Mouse (Mus musculus): ENCODE data around the gene Ganc. TPM values are rescaled to one million over a fixed set of nuclear protein-coding genes. Genes with fewer than 3 reads are reported as not detected.

Gene Ganc
- polyA plus RNA-seq, 1 experiment from 2014 or later, result 13.7 TPM

- Histone ChIP-seq H3K27me3 (ENCODE audit: insufficient read depth, low read length) (no peaks in the 10 kb centered on the region), H3K4me2 (ENCODE audit: low read length) (no peak overlapping the region), H3K4me1 (replicated peaks; ENCODE audit: insufficient read depth, low read length) (0 out of 2 replicates have a peak, but pooled peaks cover 4% of the 10 kb centered on the region), H3K9ac (ENCODE audit: low read depth, low read length) (no peak overlapping the region), H3K9me3 (replicated peaks; ENCODE audit: low read length) (no peaks in the 10 kb centered on the region), H3K36me3 (ENCODE audit: insufficient read depth, low read length) (peaks cover 7% of the 10 kb centered on the region; the same call in 1 of the 2 replicates), H3K27ac (no peak overlapping the region), H3K4me3 (replicated peaks; ENCODE audit: low read depth, low read length) (no peak overlapping the region)
- TF ChIP-seq CTCF (IDR thresholded peaks at IDR 0.05; ENCODE audit: low read depth), result no peak
- WGBS, result 57% methylated on average over 13 of the region's 13 CpGs
- no peak for ATAC-seq (replicated peaks; ENCODE audit: low FRiP score, low read depth)
- DNase-seq (ENCODE audit: low spot score), result no peak
These were observed 98.4 kb downstream of the Ganc start for GRCm38 (mm10) chr2:120501931-120502604.

- H3K36me3 ChIP-seq (ENCODE audit: insufficient read depth, low read length), result peaks cover 7% of the 10 kb centered on the region; the same call in 1 of the 2 replicates
- H3K4me1 ChIP-seq (replicated peaks; ENCODE audit: insufficient read depth, low read length), result 0 out of 2 replicates have a peak, but pooled peaks cover 4% of the 10 kb centered on the region
- no peak overlapping the region for H3K27ac ChIP-seq
- no peak overlapping the region for H3K9ac ChIP-seq (ENCODE audit: low read depth, low read length)
- H3K4me2 ChIP-seq (ENCODE audit: low read length), result no peak overlapping the region
- WGBS, result 58% methylated on average over 3 of the region's 3 CpGs
- TF ChIP-seq CTCF (IDR thresholded peaks at IDR 0.05; ENCODE audit: low read depth), result no peak
- no peaks in the 10 kb centered on the region for H3K27me3 ChIP-seq (ENCODE audit: insufficient read depth, low read length)
- H3K4me3 ChIP-seq (replicated peaks; ENCODE audit: low read depth, low read length), result no peak overlapping the region
- H3K9me3 ChIP-seq (replicated peaks; ENCODE audit: low read length), result no peaks in the 10 kb centered on the region
- ATAC-seq (replicated peaks; ENCODE audit: low FRiP score, low read depth), result no peak
- DNase-seq (ENCODE audit: low spot score), result no peak
These were observed 98.9 kb downstream of the Ganc start for GRCm38 (mm10) chr2:120502605-120502990.

GRCm38 (mm10) chr2:120503094-120503493, 99.4 kb downstream of the Ganc start:
- peaks cover 7% of the 10 kb centered on the region; the same call in 1 of the 2 replicates for H3K36me3 ChIP-seq (ENCODE audit: insufficient read depth, low read length)
- WGBS, result 89% methylated on average over 6 of the region's 6 CpGs
- TF ChIP-seq CTCF (IDR thresholded peaks at IDR 0.05; ENCODE audit: low read depth), result no peak
- H3K9ac ChIP-seq (ENCODE audit: low read depth, low read length), result no peak overlapping the region
- H3K27me3 ChIP-seq (ENCODE audit: insufficient read depth, low read length), result no peaks in the 10 kb centered on the region
- 0 out of 2 replicates have a peak, but pooled peaks cover 4% of the 10 kb centered on the region for H3K4me1 ChIP-seq (replicated peaks; ENCODE audit: insufficient read depth, low read length)
- no peak for ATAC-seq (replicated peaks; ENCODE audit: low FRiP score, low read depth)
- H3K9me3 ChIP-seq (replicated peaks; ENCODE audit: low read length), result no peaks in the 10 kb centered on the region
- no peak for DNase-seq (ENCODE audit: low spot score)
- no peak overlapping the region for H3K27ac ChIP-seq
- no peak overlapping the region for H3K4me3 ChIP-seq (replicated peaks; ENCODE audit: low read depth, low read length)
- H3K4me2 ChIP-seq (ENCODE audit: low read length), result no peak overlapping the region

- no peak for DNase-seq (ENCODE audit: low spot score)
- no peak for TF ChIP-seq CTCF (IDR thresholded peaks at IDR 0.05; ENCODE audit: low read depth)
- Histone ChIP-seq H3K36me3 (ENCODE audit: insufficient read depth, low read length) (peaks cover 11% of the 10 kb centered on the region; the same call in 1 of the 2 replicates), H3K9me3 (replicated peaks; ENCODE audit: low read length) (no peaks in the 10 kb centered on the region), H3K4me2 (ENCODE audit: low read length) (no peak overlapping the region), H3K9ac (ENCODE audit: low read depth, low read length) (no peak overlapping the region), H3K4me3 (replicated peaks; ENCODE audit: low read depth, low read length) (no peak overlapping the region), H3K27ac (no peak overlapping the region), H3K27me3 (ENCODE audit: insufficient read depth, low read length) (no peaks in the 10 kb centered on the region), H3K4me1 (replicated peaks; ENCODE audit: insufficient read depth, low read length) (0 out of 2 replicates have a peak, but pooled peaks cover 4% of the 10 kb centered on the region)
- WGBS, result 77% methylated on average over 5 of the region's 5 CpGs
- ATAC-seq (replicated peaks; ENCODE audit: low FRiP score, low read depth), result no peak
These were observed 100.3 kb downstream of the Ganc start for GRCm38 (mm10) chr2:120503992-120504391.

Other genes starting within 250 kb of the Ganc start
- 67.6 and 79.3 TPM in 2 replicates for gene Ehd4, start 249.3 kb upstream of the Ganc start, polyA plus RNA-seq (2015; fragmentation: Nextera tagmentation; extraction: Ambion mirVana)
- gene Pla2g4e, start 158.6 kb upstream of the Ganc start, polyA plus RNA-seq (2015; fragmentation: Nextera tagmentation; extraction: Ambion mirVana), result not detected in 2 replicates
- gene Pla2g4d, start 114.7 kb upstream of the Ganc start, polyA plus RNA-seq (2015; fragmentation: Nextera tagmentation; extraction: Ambion mirVana), result 0.05 and 0.07 TPM in 2 replicates
- gene Pla2g4f, start 89.7 kb upstream of the Ganc start, polyA plus RNA-seq (2015; fragmentation: Nextera tagmentation; extraction: Ambion mirVana), result 0.07 TPM in 1 of 2 replicates, not detected in the other
- gene Vps39, start 50.8 kb upstream of the Ganc start, polyA plus RNA-seq (2015; fragmentation: Nextera tagmentation; extraction: Ambion mirVana), result 13.9 and 15.2 TPM in 2 replicates
- gene Tmem87a, start 217 bp downstream of the Ganc start, polyA plus RNA-seq (2015; fragmentation: Nextera tagmentation; extraction: Ambion mirVana), result 10.4 and 12.0 TPM in 2 replicates
- 1.6 and 2.0 TPM in 2 replicates for gene Capn3, start 52.1 kb downstream of the Ganc start, polyA plus RNA-seq (2015; fragmentation: Nextera tagmentation; extraction: Ambion mirVana)
- gene Zfp106, start 159.9 kb downstream of the Ganc start, polyA plus RNA-seq (2015; fragmentation: Nextera tagmentation; extraction: Ambion mirVana), result 32.5 and 36.5 TPM in 2 replicates
- 36.3 and 39.5 TPM in 2 replicates for gene Snap23, start 163.8 kb downstream of the Ganc start, polyA plus RNA-seq (2015; fragmentation: Nextera tagmentation; extraction: Ambion mirVana)
- 14.1 and 18.4 TPM in 2 replicates for gene Haus2, start 205.5 kb downstream of the Ganc start, polyA plus RNA-seq (2015; fragmentation: Nextera tagmentation; extraction: Ambion mirVana)
- gene Lrrc57, start 205.6 kb downstream of the Ganc start, polyA plus RNA-seq (2015; fragmentation: Nextera tagmentation; extraction: Ambion mirVana), result 19.2 and 20.8 TPM in 2 replicates
- gene Stard9, start 225.2 kb downstream of the Ganc start, polyA plus RNA-seq (2015; fragmentation: Nextera tagmentation; extraction: Ambion mirVana), result 4.3 and 4.5 TPM in 2 replicates